Mouse (Mus musculus): Measurements from ENCODE around the gene Soat2.

Gene Soat2

GRCm38 (mm10) chr15:102113674-102114073, 36.7 kb upstream of the Soat2 start:
- CTCF ChIA-PET, result no interaction called here

DNA sequence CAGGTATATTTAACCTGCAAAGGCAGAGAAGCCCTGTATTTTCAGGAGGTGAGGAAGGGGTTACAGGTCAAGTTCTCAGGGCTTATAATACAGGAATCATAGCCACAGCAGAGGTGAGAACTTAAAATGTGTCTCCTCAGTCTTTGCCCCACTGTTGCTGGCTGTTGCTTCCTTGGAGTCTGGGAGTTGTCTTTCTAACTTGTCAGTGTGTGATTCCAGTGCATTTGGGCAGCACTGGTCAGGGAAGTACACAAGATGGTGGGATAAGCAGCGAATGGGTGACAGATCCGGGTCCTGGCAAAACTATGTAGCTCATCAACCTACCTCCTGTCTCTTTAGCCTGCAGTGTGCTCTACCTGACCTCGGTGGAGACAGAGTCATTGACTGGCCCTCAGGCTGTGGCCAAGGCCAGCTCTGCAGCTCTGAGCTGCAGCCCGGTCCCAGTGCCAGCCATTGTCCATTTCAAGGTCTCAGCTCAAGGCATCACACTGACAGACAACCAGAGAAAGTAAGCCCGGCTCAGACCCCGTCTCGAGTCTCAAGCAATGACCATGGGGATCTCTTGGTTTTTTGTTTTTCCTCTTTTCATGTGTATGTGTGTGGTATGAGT, 35.6 kb upstream of the Soat2 start:
- CTCF ChIA-PET, result no interaction called here

GRCm38 (mm10) chr15:102115731-102116231, 34.5 kb upstream of the Soat2 start:
- CTCF ChIA-PET, result interaction anchor here (1.4 kb wide), 1 partner anchor 9 kb away, joined by 9 read pairs; no protein-coding TSS in a partner anchor

DNA sequence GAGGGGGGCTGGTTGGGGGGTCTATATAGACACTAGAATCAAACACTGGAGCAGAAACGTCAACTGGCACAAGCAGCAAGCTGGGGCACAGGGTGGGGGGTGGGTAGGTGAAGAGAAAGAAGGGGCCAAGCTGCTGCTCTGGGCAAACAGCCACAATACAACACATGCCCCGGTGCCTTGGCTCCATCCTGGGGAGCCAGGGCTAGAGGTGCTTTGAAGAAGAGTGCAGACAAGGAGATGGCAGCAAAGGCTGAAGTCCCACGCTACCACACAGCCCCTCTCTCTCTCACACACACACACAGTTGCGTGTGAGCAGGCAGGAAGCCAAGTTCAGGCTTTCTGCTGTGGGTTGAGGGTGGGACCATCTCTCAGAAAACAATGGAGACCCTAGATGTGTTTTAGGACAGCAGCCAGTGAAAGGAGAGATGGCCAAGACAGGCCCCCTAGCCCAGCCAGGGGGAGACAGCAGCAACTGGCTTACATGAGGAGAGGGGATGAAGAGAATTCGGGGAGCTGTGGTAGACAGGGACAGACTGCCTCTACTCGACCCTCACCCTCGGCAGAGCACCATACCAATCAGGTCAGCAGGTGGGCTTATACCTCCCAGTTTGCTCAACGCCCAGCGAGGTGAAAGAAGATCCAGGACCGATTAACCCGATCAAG, 33.4 kb upstream of the Soat2 start:
- CTCF ChIA-PET, result interaction anchor here (1.4 kb wide), 1 partner anchor 10 kb away, joined by 9 read pairs; no protein-coding TSS in a partner anchor

DNA sequence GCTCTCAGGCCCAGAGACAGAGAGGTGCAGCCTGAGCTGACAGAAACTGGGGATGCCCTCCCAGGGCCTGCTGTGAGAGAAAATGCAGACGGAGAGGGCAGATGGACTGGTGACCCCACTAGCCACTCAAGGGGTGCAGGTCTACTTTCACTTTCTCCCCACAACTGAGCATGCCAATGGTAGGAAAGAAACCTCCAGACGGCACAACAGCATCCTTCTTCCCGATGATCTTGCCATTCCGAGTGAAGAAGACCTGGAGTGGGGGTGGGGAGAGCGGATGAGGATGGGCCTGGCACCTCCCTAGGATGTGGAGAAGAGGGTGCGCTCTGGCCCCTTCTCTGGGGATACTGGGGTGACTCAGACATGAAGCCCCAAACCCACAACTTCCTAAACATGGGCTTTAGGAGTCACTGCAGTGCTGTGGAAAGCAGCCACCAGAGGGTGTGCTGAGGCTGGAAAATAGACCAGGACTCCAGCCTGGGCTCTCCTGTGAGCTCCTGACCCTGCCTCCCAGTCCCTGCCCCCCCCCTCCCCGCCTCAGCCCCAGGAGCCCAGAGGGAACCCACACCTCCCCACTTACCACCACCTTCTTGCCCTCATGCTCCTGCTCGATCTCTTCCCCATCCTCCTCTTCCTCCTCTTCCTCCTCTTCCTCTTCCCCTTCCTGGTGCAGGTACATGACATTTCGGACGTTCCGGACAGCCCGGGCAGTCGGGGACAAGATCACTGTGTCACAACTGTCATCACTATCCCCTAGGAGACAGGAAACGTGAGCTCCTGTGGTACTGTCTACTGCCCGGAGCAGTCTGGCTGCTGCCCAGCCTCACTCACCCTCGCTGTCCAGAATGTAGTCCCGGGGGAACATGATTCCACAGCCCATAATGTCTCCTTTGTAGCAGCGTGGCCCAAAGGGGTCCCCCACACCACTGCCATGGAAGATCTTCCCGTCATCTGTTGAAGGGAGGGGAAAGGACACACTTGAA, 32.6 kb upstream of the Soat2 start:
- CTCF ChIA-PET, result no interaction called here

- CTCF ChIA-PET, result no interaction called here
These were observed 31.7 kb upstream of the Soat2 start for GRCm38 (mm10) chr15:102118591-102118990.

GRCm38 (mm10) chr15:102119121-102119830, 31.1 kb upstream of the Soat2 start:
- CTCF ChIA-PET, result no interaction called here

GRCm38 (mm10) chr15:102119831-102120170, 30.5 kb upstream of the Soat2 start:
- CTCF ChIA-PET, result no interaction called here

GRCm38 (mm10) chr15:102120530-102120929, 29.8 kb upstream of the Soat2 start:
- CTCF ChIA-PET, result no interaction called here

- CTCF ChIA-PET, result interaction anchor here (0.6 kb wide), 1 partner anchor 204 kb away, joined by 6 read pairs; no protein-coding TSS in a partner anchor
These were observed 24.0 kb upstream of the Soat2 start for GRCm38 (mm10) chr15:102126303-102126702.

- CTCF ChIA-PET, result no interaction called here
These were observed 17.0 kb upstream of the Soat2 start for GRCm38 (mm10) chr15:102133314-102133713.

DNA sequence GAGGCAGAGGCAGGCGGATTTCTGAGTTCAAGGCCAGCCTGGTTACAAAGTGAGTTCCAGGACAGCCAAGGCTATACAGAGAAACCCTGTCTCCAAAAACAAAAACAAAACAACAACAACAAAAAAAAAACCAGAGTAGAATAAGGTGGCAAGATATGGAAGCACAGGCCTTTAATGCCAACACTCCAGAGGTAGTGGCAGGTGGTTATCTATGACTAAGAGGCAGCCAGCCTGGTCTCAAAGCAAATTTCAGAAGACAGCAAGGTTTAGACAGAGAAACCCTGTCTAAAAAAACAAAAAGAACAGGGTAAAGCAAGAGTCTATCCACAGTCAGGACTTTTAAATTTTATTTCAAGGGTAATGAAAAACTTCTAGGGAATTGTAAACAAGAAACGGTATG, 15.6 kb upstream of the Soat2 start:
- CTCF ChIA-PET, result no interaction called here

GRCm38 (mm10) chr15:102135522-102136128, 14.7 kb upstream of the Soat2 start:
- CTCF ChIA-PET, result interaction anchor here (0.6 kb wide), 2 partner anchors 28 to 30 kb away, joined by 6 to 17 read pairs; no protein-coding TSS in a partner anchor

- CTCF ChIA-PET, result interaction anchor here (0.6 kb wide), 2 partner anchors 29 to 30 kb away, joined by 6 to 17 read pairs; no protein-coding TSS in a partner anchor
These were observed 14.1 kb upstream of the Soat2 start, which contains the start of gene Spryd3 for GRCm38 (mm10) chr15:102136129-102136758. Spryd3 (minus strand) TSS chr15:102136234.

DNA sequence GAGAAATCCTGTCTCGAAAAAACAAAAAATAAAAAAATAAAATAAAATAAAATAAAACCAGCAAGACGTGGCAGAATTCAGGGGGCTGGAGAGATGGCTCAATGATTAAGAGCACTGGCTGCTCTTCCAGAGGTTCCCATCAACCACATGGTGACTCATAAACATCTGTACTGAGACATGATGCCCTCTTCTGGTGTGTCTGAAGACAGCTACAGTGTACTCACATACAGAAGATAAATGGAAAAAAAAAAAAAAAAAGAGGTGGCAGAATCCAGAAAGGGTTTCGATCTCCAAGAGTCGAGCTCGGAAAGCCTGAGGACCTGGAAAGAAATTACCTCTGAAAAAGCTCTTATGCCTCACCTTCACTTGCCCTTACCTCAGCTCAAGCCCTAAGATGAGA, 9.2 kb upstream of the Soat2 start:
- CTCF ChIA-PET, result no interaction called here

DNA sequence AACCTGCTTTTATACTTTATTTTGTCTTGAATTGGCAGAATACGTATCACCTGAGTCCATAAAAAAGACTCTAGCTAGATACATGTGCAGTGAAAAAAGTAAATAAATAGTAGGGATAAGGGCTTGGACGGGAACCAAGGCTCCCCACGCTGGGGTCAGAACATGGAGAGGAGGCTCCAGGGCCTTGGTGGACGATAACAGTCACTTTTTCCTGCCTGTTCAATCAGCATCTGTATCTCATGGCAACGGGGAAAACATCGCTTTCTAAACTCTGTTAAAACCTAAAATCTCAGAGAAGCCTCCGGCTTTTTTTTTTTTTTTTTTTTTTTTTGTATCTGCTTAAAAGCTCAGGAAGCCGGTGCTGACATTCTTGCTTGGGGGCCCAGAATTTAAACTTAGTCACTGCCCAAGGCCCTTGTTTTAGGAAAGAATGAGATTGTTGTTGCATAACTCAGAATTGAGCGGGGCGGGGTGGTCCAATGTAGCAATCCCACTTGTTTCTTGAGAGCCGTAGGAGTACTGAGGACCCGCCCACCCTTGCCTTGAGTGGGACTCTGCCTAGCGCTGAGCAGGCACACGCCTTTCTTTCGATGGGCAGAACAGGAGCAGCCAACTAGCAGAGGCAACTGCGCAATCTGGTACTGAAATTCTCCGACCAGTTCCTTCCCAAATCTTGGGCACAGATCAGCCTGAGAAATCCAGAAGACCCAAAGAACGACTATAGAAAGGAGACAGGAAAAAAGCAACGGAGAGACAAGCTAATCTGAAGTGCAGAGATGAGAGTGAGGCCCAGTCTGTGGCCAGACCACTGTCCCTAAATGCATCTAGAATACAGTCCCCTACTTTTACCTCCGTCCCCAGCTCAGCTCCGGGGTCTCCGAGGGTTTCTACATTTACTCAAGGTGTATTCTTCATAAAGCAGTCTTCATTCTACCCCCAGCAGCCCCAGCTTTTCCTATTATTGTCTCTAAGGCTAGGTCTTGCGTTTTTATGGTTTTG, 7.1 kb upstream of the Soat2 start:
- CTCF ChIA-PET, result interaction anchor here (0.6 kb wide), 1 partner anchor 493 kb away, joined by 3 read pairs; no protein-coding TSS in a partner anchor

DNA sequence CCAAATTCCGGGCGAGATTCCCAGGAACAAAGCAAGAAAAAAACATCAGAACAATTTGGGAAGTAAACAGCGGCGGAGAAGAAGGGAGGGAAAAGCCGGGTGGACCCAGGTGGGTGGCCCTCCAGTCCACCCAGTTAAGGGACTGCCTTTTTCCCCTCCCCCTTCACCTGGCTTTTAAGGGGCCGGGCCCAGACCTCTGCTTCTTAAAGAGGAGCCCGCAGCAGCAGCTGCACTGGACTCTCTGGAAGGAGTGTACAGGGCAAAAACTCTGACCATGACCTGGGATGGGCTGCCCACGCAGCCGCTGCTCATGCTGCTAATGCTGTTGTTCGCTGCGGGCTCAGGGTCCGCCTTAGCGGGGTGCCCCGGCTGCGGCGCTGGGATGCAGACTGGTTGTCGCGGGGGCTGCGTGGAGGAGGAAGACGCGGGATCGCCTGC, 6.0 kb upstream of the Soat2 start, which contains the start of gene Igfbp6:
TSS of gene Igfbp6 (plus strand) at position 89 of the 438 bp plus-strand sequence.
- CTCF ChIA-PET, result no interaction called here

GRCm38 (mm10) chr15:102144726-102145125, 5.6 kb upstream of the Soat2 start:
- CTCF ChIA-PET, result no interaction called here

- CTCF ChIA-PET, result no interaction called here
These were observed 5.0 kb upstream of the Soat2 start for GRCm38 (mm10) chr15:102145330-102145729.

Data from spleen, embryonic (tissue).